Mouse (Mus musculus) intestine, embryonic 16.5 days (tissue): ENCODE data around the gene Dnajc14. TPM values are rescaled to one million over a fixed set of nuclear protein-coding genes. Genes with fewer than 3 reads are reported as not detected.

Experiments
- polyA plus RNA-seq: library from polyadenylated mRNA; unstranded; fragments of >200 nt; fragmentation: Nextera tagmentation; extraction: Ambion mirVana; gene quantifications from 2 replicates; pipeline ENCODE4 v1.2.1, GENCODE M21; 2015

The Dnajc14 gene
- polyA plus RNA-seq, 1 experiment from 2014 or later: 45.5 TPM

Other genes starting within 250 kb of the Dnajc14 start
- 171 and 196 TPM in 2 replicates for gene Pa2g4, start 238.1 kb upstream of the Dnajc14 start, polyA plus RNA-seq
- 29.6 and 34.9 TPM in 2 replicates for gene Erbb3, start 214.4 kb upstream of the Dnajc14 start, polyA plus RNA-seq
- 580 and 624 TPM in 2 replicates for gene Rps26, start 177.3 kb upstream of the Dnajc14 start, polyA plus RNA-seq
- 1.6 and 2.0 TPM in 2 replicates for gene Ikzf4, start 158.1 kb upstream of the Dnajc14 start, polyA plus RNA-seq
- gene Suox, start 130.0 kb upstream of the Dnajc14 start, polyA plus RNA-seq: 11.8 and 13.0 TPM in 2 replicates
- 61.6 and 64.5 TPM in 2 replicates for gene Rab5b, start 107.8 kb upstream of the Dnajc14 start, polyA plus RNA-seq
- 1.5 and 1.6 TPM in 2 replicates for gene Pmel, start 99.9 kb upstream of the Dnajc14 start, polyA plus RNA-seq
- gene Cdk2, start 99.0 kb upstream of the Dnajc14 start, polyA plus RNA-seq: 60.4 and 65.2 TPM in 2 replicates
- gene Dgka, start 59.2 kb upstream of the Dnajc14 start, polyA plus RNA-seq: 7.8 and 7.9 TPM in 2 replicates
- 28.4 and 31.5 TPM in 2 replicates for gene Pym1, start 56.2 kb upstream of the Dnajc14 start, polyA plus RNA-seq
- 0.66 and 0.81 TPM in 2 replicates for gene Mmp19, start 13.2 kb upstream of the Dnajc14 start, polyA plus RNA-seq
- gene Tmem198b, start 308 bp downstream of the Dnajc14 start, polyA plus RNA-seq: 11.6 and 13.4 TPM in 2 replicates
- gene Sarnp, start 13.3 kb downstream of the Dnajc14 start, polyA plus RNA-seq: 154 and 172 TPM in 2 replicates
- 126 and 132 TPM in 2 replicates for gene Ormdl2, start 17.6 kb downstream of the Dnajc14 start, polyA plus RNA-seq
- 2.1 and 2.2 TPM in 2 replicates for gene Gdf11, start 87.7 kb downstream of the Dnajc14 start, polyA plus RNA-seq
- 794 TPM in 2 replicates for gene Cd63, start 96.9 kb downstream of the Dnajc14 start, polyA plus RNA-seq
- 18.6 and 18.8 TPM in 2 replicates for gene Rdh5, start 118.8 kb downstream of the Dnajc14 start, polyA plus RNA-seq
- gene Bloc1s1, start 120.0 kb downstream of the Dnajc14 start, polyA plus RNA-seq: 208 and 220 TPM in 2 replicates
- gene Itga7, start 129.8 kb downstream of the Dnajc14 start, polyA plus RNA-seq: 3.3 and 3.7 TPM in 2 replicates
- gene Mettl7b, start 156.9 kb downstream of the Dnajc14 start, polyA plus RNA-seq: 23.2 and 28.6 TPM in 2 replicates
- gene Olfr9, start 185.4 kb downstream of the Dnajc14 start, polyA plus RNA-seq: not detected in 2 replicates
- not detected in 2 replicates for gene Olfr763, start 206.7 kb downstream of the Dnajc14 start, polyA plus RNA-seq
- gene Olfr764-ps1, start 235.8 kb downstream of the Dnajc14 start, polyA plus RNA-seq: not detected in 2 replicates
- not detected in 2 replicates for gene Olfr765, start 245.9 kb downstream of the Dnajc14 start, polyA plus RNA-seq